Mouse (Mus musculus) CH12.LX (cell line): ENCODE data around the gene Id2. TPM values are rescaled to one million over a fixed set of nuclear protein-coding genes. Genes with fewer than 3 reads are reported as not detected.

ENCODE experiments used
- DNase-seq: peaks from one replicate; pipeline ENCODE4 v3.0.0-alpha.2; 2013; ENCODE audit errors: extremely low read depth
- H3K27ac ChIP-seq: 2 replicates; pipeline ENCODE4 v1.5.1; 2012; ENCODE audit warnings: low read depth, mild to moderate bottlenecking, control low read depth, moderate library complexity; ENCODE audit not compliant: insufficient read depth
- H3K27me3 ChIP-seq: replicated peaks from 2 replicates; pipeline ENCODE3; 2012; ENCODE audit warnings: inconsistent platforms
- H3K36me3 ChIP-seq, 2 experiments: replicated peaks in 1 of 2; 2 replicates each; pipeline versions ENCODE3 to v1.6.1; 2012; ENCODE audit warnings: inconsistent platforms in 1 of 2, low read length in 1 of 2, mild to moderate bottlenecking in 1 of 2, mixed read lengths in 1 of 2, moderate library complexity in 1 of 2; ENCODE audit not compliant: control insufficient read depth in 1 of 2, insufficient read depth in 1 of 2
- H3K4me1 ChIP-seq, 2 experiments: 2 replicates each; pipeline ENCODE4 v1.6.1; 2012; ENCODE audit warnings: inconsistent platforms in 1 of 2, moderate library complexity in 1 of 2; ENCODE audit not compliant: insufficient read depth in 2 of 2, control insufficient read depth in 1 of 2
- H3K4me2 ChIP-seq: 2 replicates; pipeline ENCODE4 v1.6.1; 2012; ENCODE audit warnings: low read depth, mild to moderate bottlenecking, control low read depth; ENCODE audit not compliant: poor library complexity, insufficient read depth, severe bottlenecking
- H3K4me3 ChIP-seq, 3 experiments: fragments of 150-350 bp in 1 of 3; sonication (generic) in 1 of 3; replicated peaks in 1 of 3; 2 replicates each; pipeline versions ENCODE3 to v1.5.1; 2011 to 2012; ENCODE audit warnings: low read depth in 2 of 3, low read length in 2 of 3, mild to moderate bottlenecking in 2 of 3, moderate library complexity in 2 of 3, control low read depth in 1 of 3, improper control_type of control experiment in 1 of 3, inconsistent platforms in 1 of 3, mixed read lengths in 1 of 3; ENCODE audit not compliant: poor library complexity in 1 of 3
- H3K79me2 ChIP-seq: replicated peaks from 2 replicates; pipeline ENCODE4 v1.6.1; 2012; ENCODE audit warnings: mild to moderate bottlenecking, moderate library complexity; ENCODE audit not compliant: control insufficient read depth, poor library complexity, insufficient read depth, severe bottlenecking; ENCODE audit errors: extremely low read depth
- H3K9ac ChIP-seq: 2 replicates; pipeline ENCODE4 v1.6.1; 2012; ENCODE audit warnings: low read depth, mild to moderate bottlenecking, control low read depth, moderate library complexity; ENCODE audit not compliant: insufficient read depth
- H3K9me3 ChIP-seq: replicated peaks from 2 replicates; pipeline ENCODE3; 2012; ENCODE audit warnings: low read length, inconsistent platforms, mixed read lengths
- BHLHE40 ChIP-seq: IDR thresholded peaks from 2 replicates; pipeline ENCODE4 v1.6.1; 2011; ENCODE audit warnings: mild to moderate bottlenecking, low read depth, low read length, improper control_type of control experiment
- CHD1 ChIP-seq: IDR thresholded peaks from 2 replicates; pipeline ENCODE4 v1.6.1; 2012; ENCODE audit warnings: low read depth, low read length, improper control_type of control experiment, inconsistent platforms
- CTCF ChIP-seq, 2 experiments: IDR thresholded peaks in 1 of 2; conservative IDR thresholded peaks in 1 of 2; 2 replicates each; pipeline ENCODE4 v1.5.1; 2011 to 2012; ENCODE audit warnings: low read depth in 2 of 2, low read length in 2 of 2, improper control_type of control experiment in 1 of 2, inconsistent platforms in 1 of 2, mild to moderate bottlenecking in 1 of 2, moderate library complexity in 1 of 2
- ELF1 ChIP-seq: IDR thresholded peaks from 2 replicates; pipeline ENCODE4 v1.6.1; 2014; ENCODE audit warnings: low read depth, mild to moderate bottlenecking, inconsistent platforms, low read length, improper control_type of control experiment
- EP300 ChIP-seq: IDR thresholded peaks from 2 replicates; pipeline ENCODE4 v1.6.1; 2011; ENCODE audit warnings: low read length, improper control_type of control experiment
- ETS1 ChIP-seq: conservative IDR thresholded peaks from 2 replicates; pipeline ENCODE4 v1.6.1; 2012; ENCODE audit warnings: low read depth, mild to moderate bottlenecking, inconsistent platforms, low read length, improper control_type of control experiment, moderate library complexity
- GABPA ChIP-seq: IDR thresholded peaks from 2 replicates; pipeline ENCODE4 v1.6.1; 2012; ENCODE audit warnings: low read depth, low read length, improper control_type of control experiment, inconsistent platforms; ENCODE audit not compliant: insufficient replicate concordance
- HCFC1 ChIP-seq: IDR thresholded peaks from 2 replicates; pipeline ENCODE4 v1.6.1; 2012; ENCODE audit warnings: low read depth, mild to moderate bottlenecking, inconsistent platforms, low read length, improper control_type of control experiment
- JUN ChIP-seq: IDR thresholded peaks from 2 replicates; pipeline ENCODE4 v1.6.1; 2011; ENCODE audit warnings: low read depth, mild to moderate bottlenecking, low read length, improper control_type of control experiment, moderate library complexity; ENCODE audit not compliant: insufficient read depth
- JUND ChIP-seq: conservative IDR thresholded peaks from 2 replicates; pipeline ENCODE4 v1.6.1; 2011; ENCODE audit warnings: low read depth, low read length, improper control_type of control experiment
- MAZ ChIP-seq: IDR thresholded peaks from 2 replicates; pipeline ENCODE4 v1.6.1; 2012; ENCODE audit warnings: low read depth, mild to moderate bottlenecking, inconsistent platforms, low read length, improper control_type of control experiment, moderate library complexity
- MXI1 ChIP-seq: IDR thresholded peaks from 2 replicates; pipeline ENCODE4 v1.6.1; 2011; ENCODE audit warnings: mild to moderate bottlenecking, low read depth, low read length, improper control_type of control experiment
- MYC ChIP-seq: IDR thresholded peaks from 2 replicates; pipeline ENCODE4 v1.6.1; 2011; ENCODE audit warnings: low read depth, mild to moderate bottlenecking, improper control_type of control experiment, low read length
- NRF1 ChIP-seq: IDR thresholded peaks from 2 replicates; pipeline ENCODE4 v1.6.1; 2014; ENCODE audit warnings: low read depth, mild to moderate bottlenecking, inconsistent platforms, low read length, improper control_type of control experiment, moderate library complexity
- POLR2AphosphoS2 ChIP-seq: IDR thresholded peaks from 2 replicates; pipeline ENCODE4 v1.6.1; 2011; ENCODE audit warnings: low read depth, low read length, improper control_type of control experiment
- RAD21 ChIP-seq: IDR thresholded peaks from 2 replicates; pipeline ENCODE4 v1.6.1; 2011; ENCODE audit warnings: low read depth, mild to moderate bottlenecking, low read length, improper control_type of control experiment, moderate library complexity
- RCOR1 ChIP-seq: conservative IDR thresholded peaks from 2 replicates; pipeline ENCODE4 v1.6.1; 2012; ENCODE audit warnings: low read depth, mild to moderate bottlenecking, inconsistent platforms, low read length, improper control_type of control experiment
- SIN3A ChIP-seq: IDR thresholded peaks from 2 replicates; pipeline ENCODE4 v1.6.1; 2012; ENCODE audit warnings: low read length, improper control_type of control experiment, inconsistent platforms
- SMC3 ChIP-seq: IDR thresholded peaks from 2 replicates; pipeline ENCODE4 v1.6.1; 2011; ENCODE audit warnings: low read depth, low read length, improper control_type of control experiment
- TBP ChIP-seq: conservative IDR thresholded peaks from 2 replicates; pipeline ENCODE4 v1.6.1; 2011; ENCODE audit warnings: low read depth, low read length, improper control_type of control experiment
- UBTF ChIP-seq: IDR thresholded peaks from 2 replicates; pipeline ENCODE4 v1.6.1; 2012; ENCODE audit warnings: low read depth, mild to moderate bottlenecking, inconsistent platforms, low read length, improper control_type of control experiment, moderate library complexity
- USF1 ChIP-seq: IDR thresholded peaks from 2 replicates; pipeline ENCODE4 v1.6.1; 2014; ENCODE audit warnings: low read depth, mild to moderate bottlenecking, inconsistent platforms, low read length, improper control_type of control experiment
- USF2 ChIP-seq: conservative IDR thresholded peaks from 2 replicates; pipeline ENCODE4 v1.6.1; 2011; ENCODE audit warnings: low read depth, low read length, improper control_type of control experiment
- ZKSCAN1 ChIP-seq: IDR thresholded peaks from 2 replicates; pipeline ENCODE4 v1.6.1; 2012; ENCODE audit warnings: low read depth, inconsistent platforms, low read length, improper control_type of control experiment, borderline replicate concordance
- ZNF384 ChIP-seq: IDR thresholded peaks from 2 replicates; pipeline ENCODE4 v1.6.1; 2012; ENCODE audit warnings: low read depth, low read length, improper control_type of control experiment, inconsistent platforms
- dilution Hi-C: fragments of 300-500 bp; cut with MboI; formaldehyde crosslinking; loops from 2 replicates; pipeline ENCODE4 v1.14.3; 2020; ENCODE audit warnings: low sequenced_read_pairs; ENCODE audit not compliant: extremely low pct_unique_long_range_greater_than_20kb, extremely low pct_ligation_motif_present
- in situ Hi-C: fragments of 300-500 bp; cut with MboI; formaldehyde crosslinking; loops from 3 replicates; pipeline ENCODE4 v1.14.3; 2019; ENCODE audit warnings: low sequenced_read_pairs, low pct_ligation_motif_present, low pct_unique_long_range_greater_than_20kb, mixed read lengths
- polyA plus RNA-seq: library from polyadenylated mRNA; unstranded; fragments of >175 nt; gene quantifications from 2 replicates; pipeline ENCODE4 v1.2.1, GENCODE M21; 2012; ENCODE audit warnings: low read depth; ENCODE audit not compliant: insufficient read length
- total RNA-seq, 2 experiments: library from RNA; depleted of rRNA; stranded (reverse); fragments of 300-350 nt in 1 of 2; fragments of >200 nt in 1 of 2; gene quantifications; 2 replicates each; pipeline ENCODE4 v1.2.3; 2012 to 2014

Id2 gene
- total and polyA plus RNA-seq, 3 experiments, result 12.4 to 42.9 (median 14.2) TPM

DNA sequence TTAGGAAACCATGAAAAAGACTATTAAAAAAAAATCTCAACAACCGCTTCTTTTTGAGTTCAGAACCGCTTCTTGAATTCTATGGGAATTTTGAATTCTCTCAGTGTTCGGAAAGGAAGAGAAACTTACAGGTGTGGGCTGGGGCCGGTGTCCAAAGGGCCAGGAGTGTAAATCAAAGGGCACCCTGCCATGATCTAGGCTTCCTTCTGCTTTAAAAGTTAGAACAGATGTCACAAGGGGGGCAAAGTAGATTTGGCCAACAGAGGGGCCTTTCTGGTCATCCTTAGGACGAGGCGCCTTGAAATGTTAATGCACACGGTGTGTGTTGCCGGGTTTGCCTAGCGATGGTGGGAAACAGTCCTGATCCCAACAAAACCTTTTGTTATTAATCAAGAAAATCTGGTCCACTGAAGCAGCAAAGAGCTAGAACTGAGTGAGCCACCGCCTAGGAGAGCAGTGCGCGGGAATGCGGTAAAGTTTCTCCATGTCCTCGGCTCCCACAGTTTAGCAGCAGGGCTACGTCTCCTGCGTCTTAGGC lies 28.4 kb upstream of the Id2 start:
- Histone ChIP-seq H3K4me3 (no peak overlapping the region), H3K79me2 (no peaks in the 10 kb centered on the region)
- TF ChIP-seq NRF1 (no peak), MAZ (no peak), EP300 (no peak), USF2 (no peak)

DNA sequence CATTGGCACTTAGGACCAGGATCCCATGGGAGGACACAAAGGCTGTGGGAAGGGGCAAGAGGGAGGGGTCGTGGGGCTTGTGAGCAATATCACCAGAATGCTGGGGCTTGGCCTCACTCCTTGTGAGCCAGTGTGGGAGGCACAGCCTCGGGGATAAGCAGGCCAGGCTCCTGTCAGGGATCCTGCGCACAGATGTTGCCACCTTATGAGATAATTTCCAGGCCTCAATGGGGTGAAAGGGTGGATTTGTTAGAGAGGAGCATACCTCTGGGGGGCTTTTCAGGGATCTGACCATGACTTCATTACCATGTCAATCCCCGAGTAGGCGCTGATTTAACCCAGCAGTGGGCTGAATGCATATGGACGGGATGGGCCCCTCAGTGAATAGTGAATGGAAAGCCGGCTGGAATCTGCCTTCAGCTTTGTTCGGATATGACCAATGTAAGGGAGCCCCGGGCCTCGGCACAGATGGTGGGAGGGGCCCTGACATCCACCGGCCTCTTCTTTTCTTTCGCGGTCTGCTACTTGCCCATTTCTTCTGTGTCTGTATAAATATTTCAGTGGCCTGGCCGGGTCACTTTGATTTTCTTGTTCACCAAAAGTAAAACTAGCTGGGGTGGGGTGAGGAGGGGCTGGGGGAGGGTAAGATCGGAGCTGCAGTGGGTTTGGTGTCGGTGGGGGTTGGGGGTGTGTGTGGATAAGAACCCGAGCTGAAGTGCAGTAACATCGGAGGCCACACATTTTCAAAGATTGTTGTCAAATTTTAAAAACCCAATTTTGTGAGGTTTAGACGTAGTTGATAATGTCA lies 27.7 kb upstream of the Id2 start:
- Histone ChIP-seq H3K79me2 (no peaks in the 10 kb centered on the region), H3K4me1 (no peaks in the 10 kb centered on the region), H3K9me3 (no peaks in the 10 kb centered on the region), H3K4me2 (no peak overlapping the region), H3K9ac (no peak overlapping the region), H3K27ac (no peak overlapping the region), H3K36me3 (no peaks in the 10 kb centered on the region), H3K27me3 (no peaks in the 10 kb centered on the region), H3K4me3 (no peak overlapping the region)
- DNase-seq, result no peak
- dilution Hi-C loops (no loop called here), in situ Hi-C loops (no loop called here)
- TF ChIP-seq RAD21, result no peak
- no peak for TF ChIP-seq SMC3
- TF ChIP-seq ELF1, result no peak
- no peak for TF ChIP-seq HCFC1
- no peak for TF ChIP-seq ETS1
- no peak for TF ChIP-seq MXI1
- no peak for TF ChIP-seq MYC

More for the DNA sequence above, 28.4 kb upstream of the Id2 start:
- no peaks in the 10 kb centered on the region for H3K36me3 ChIP-seq
- no peak overlapping the region for H3K4me2 ChIP-seq
- H3K27me3 ChIP-seq, result no peaks in the 10 kb centered on the region
- in situ Hi-C loops (no loop called here), dilution Hi-C loops (no loop called here)
- no peak overlapping the region for H3K9ac ChIP-seq
- no peak for DNase-seq
- no peak overlapping the region for H3K27ac ChIP-seq
- no peaks in the 10 kb centered on the region for H3K4me1 ChIP-seq
- no peaks in the 10 kb centered on the region for H3K9me3 ChIP-seq

DNA sequence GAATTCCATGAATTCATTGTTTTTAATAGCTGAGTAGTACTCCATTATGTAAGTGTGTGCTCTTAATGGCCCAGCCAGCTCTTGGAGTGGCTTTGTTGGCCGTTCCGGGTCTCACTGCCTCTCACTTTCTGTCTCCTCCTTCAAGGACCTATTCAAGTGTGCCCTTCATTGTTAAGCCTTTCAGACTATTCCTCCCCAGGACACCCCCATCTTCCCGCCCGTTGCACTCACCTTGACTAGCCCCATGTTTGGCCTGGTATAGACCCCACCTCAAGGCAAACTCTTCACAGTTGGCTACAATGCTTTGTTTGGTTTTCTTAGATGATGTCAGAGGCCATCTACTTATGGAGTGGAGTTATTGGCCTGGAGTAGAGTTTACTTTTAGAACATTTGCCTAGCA lies 23.8 kb upstream of the Id2 start:
- no peak overlapping the region for H3K9ac ChIP-seq
- no peaks in the 10 kb centered on the region for H3K9me3 ChIP-seq
- DNase-seq, result no peak
- in situ Hi-C loops, result no loop called here
- no peaks in the 10 kb centered on the region for H3K4me1 ChIP-seq
- no peak overlapping the region for H3K4me2 ChIP-seq
- H3K79me2 ChIP-seq, result no peaks in the 10 kb centered on the region
- dilution Hi-C loops, result no loop called here
- H3K27ac ChIP-seq, result no peak overlapping the region
- no peak overlapping the region for H3K4me3 ChIP-seq
- TF ChIP-seq MYC, result no peak
- no peak for TF ChIP-seq CHD1
- TF ChIP-seq GABPA, result no peak
- no peak for TF ChIP-seq NRF1
- no peak for TF ChIP-seq CTCF (conservative IDR thresholded peaks at IDR 0.05 in 1 of 2, IDR thresholded peaks at IDR 0.05 in 1 of 2; ENCODE audit: low read depth in 2 of 2, low read length in 2 of 2)
- TF ChIP-seq ZKSCAN1, result no peak
- no peak for TF ChIP-seq POLR2AphosphoS2
- no peak for TF ChIP-seq USF1
- no peak for TF ChIP-seq RCOR1
- no peak for TF ChIP-seq ZNF384
- TF ChIP-seq SIN3A, result no peak
- no peak for TF ChIP-seq BHLHE40
- TF ChIP-seq RAD21, result no peak
- TF ChIP-seq JUN, result no peak
- TF ChIP-seq JUND, result no peak
- no peak for TF ChIP-seq UBTF
- TF ChIP-seq USF2, result no peak
- no peak for TF ChIP-seq SMC3
- no peak for TF ChIP-seq TBP
- H3K36me3 ChIP-seq, result no peaks in the 10 kb centered on the region
- no peaks in the 10 kb centered on the region for H3K27me3 ChIP-seq
